Mouse (Mus musculus) embryonic facial prominence, embryonic 12.5 days (tissue): ENCODE measurements around the gene Crisp2. TPM values are rescaled to one million over a fixed set of nuclear protein-coding genes. Genes with fewer than 3 reads are reported as not detected.

Experiments used
- polyA plus RNA-seq: library from polyadenylated mRNA; unstranded; fragments of >200 nt; fragmentation: Nextera tagmentation; extraction: Ambion mirVana; gene quantifications from 2 replicates; pipeline ENCODE4 v1.2.1, GENCODE M21; 2016

Crisp2 gene
- polyA plus RNA-seq, 1 experiment from 2014 or later: 0.12 TPM

Other genes starting within 250 kb of the Crisp2 start
- gene Esp6, start 245.5 kb downstream of the Crisp2 start, polyA plus RNA-seq: not detected in 2 replicates
- not detected in 2 replicates for gene Esp4, start 208.4 kb downstream of the Crisp2 start, polyA plus RNA-seq
- not detected in 2 replicates for gene Esp3, start 174.9 kb downstream of the Crisp2 start, polyA plus RNA-seq
- not detected in 2 replicates for gene Esp1, start 79.9 kb downstream of the Crisp2 start, polyA plus RNA-seq
- gene Rhag, start 4.1 kb upstream of the Crisp2 start, polyA plus RNA-seq: 2.4 and 2.9 TPM in 2 replicates
- gene 9130008F23Rik, start 73.6 kb upstream of the Crisp2 start, polyA plus RNA-seq: 1.4 and 1.5 TPM in 2 replicates
- gene Glyatl3, start 107.3 kb upstream of the Crisp2 start, polyA plus RNA-seq: 0.23 and 0.38 TPM in 2 replicates
- gene Mut, start 127.7 kb upstream of the Crisp2 start, polyA plus RNA-seq: 34.3 and 34.6 TPM in 2 replicates
- 28.6 and 29.0 TPM in 2 replicates for gene Cenpq, start 128.0 kb upstream of the Crisp2 start, polyA plus RNA-seq